Mouse (Mus musculus) ES-Bruce4 (cell line): ENCODE data around the gene Calm2. TPM values are rescaled to one million over a fixed set of nuclear protein-coding genes. Genes with fewer than 3 reads are reported as not detected.
A peak's percentile ranks its signal among the peaks of the same experiment; 100 is the strongest.

ENCODE experiments used
- H3K27ac ChIP-seq: 2 replicates; pipeline ENCODE4 v1.5.1; 2012; ENCODE audit warnings: low read length, inconsistent platforms; ENCODE audit not compliant: insufficient read depth
- H3K27me3 ChIP-seq: 2 replicates; pipeline ENCODE4 v1.6.1; 2012; ENCODE audit warnings: mild to moderate bottlenecking, low read length, inconsistent platforms; ENCODE audit not compliant: control insufficient read depth, poor library complexity, insufficient read depth, severe bottlenecking
- H3K36me3 ChIP-seq: 2 replicates; pipeline ENCODE4 v1.6.1; 2012; ENCODE audit warnings: inconsistent platforms, mild to moderate bottlenecking, low read length, moderate library complexity; ENCODE audit not compliant: control insufficient read depth, poor library complexity, insufficient read depth, severe bottlenecking
- H3K4me1 ChIP-seq: one replicate; pipeline ENCODE4 v1.8.1; 2011; ENCODE audit warnings: low read length; ENCODE audit not compliant: control insufficient read depth, insufficient read depth
- H3K4me3 ChIP-seq: 2 replicates; pipeline ENCODE4 v1.5.1; 2011; ENCODE audit warnings: low read depth, mild to moderate bottlenecking, low read length
- H3K9ac ChIP-seq: 2 replicates; pipeline ENCODE4 v1.6.1; 2012; ENCODE audit warnings: low read depth, mild to moderate bottlenecking, inconsistent platforms; ENCODE audit not compliant: poor library complexity, severe bottlenecking
- H3K9me3 ChIP-seq: replicated peaks from 2 replicates; pipeline ENCODE4 v1.6.1; 2012; ENCODE audit warnings: mild to moderate bottlenecking, low read length, inconsistent platforms; ENCODE audit not compliant: control insufficient read depth, poor library complexity, insufficient read depth, severe bottlenecking
- CTCF ChIP-seq: IDR thresholded peaks from one replicate; pipeline ENCODE4 v1.8.1; 2011; ENCODE audit warnings: low read depth, low read length
- EP300 ChIP-seq: IDR thresholded peaks from 2 replicates; pipeline ENCODE4 v1.6.1; 2011; ENCODE audit warnings: low read depth, low read length; ENCODE audit not compliant: insufficient read depth
- POLR2A ChIP-seq: IDR thresholded peaks from one replicate; pipeline ENCODE4 v1.8.1; 2011; ENCODE audit warnings: low read length; ENCODE audit not compliant: insufficient read depth
- polyA plus RNA-seq: library from polyadenylated mRNA; stranded (reverse); fragments of >200 nt; gene quantifications from 2 replicates; pipeline ENCODE4 v1.2.4, GENCODE M21; 2011; ENCODE audit warnings: low read depth; ENCODE audit not compliant: missing spikeins, insufficient read depth, insufficient read length

The Calm2 gene
- polyA plus RNA-seq, 1 experiment = 1,173 TPM

DNA sequence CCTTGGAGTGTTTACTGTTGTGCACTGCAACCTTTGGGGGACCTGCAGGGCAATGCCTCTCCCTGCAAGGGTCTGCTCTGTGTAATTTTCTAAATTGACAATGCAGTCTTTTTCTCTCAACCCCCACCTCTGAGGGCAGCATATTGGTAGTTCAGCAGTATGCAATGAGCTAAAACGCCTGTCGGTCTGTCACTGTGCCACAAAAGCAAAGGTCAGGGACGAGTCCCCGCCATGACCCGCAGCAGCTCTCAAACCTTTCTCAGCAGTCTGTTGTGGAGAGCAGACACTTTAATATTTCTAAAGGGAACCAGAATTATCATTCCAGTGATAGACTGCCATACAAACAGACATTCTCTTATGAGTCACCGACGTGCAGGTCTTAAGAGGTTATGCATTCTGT lies 11.2 kb upstream of the Calm2 start:
- TF ChIP-seq POLR2A = no peak
- no peak for TF ChIP-seq EP300
- TF ChIP-seq CTCF = no peak
- no peaks in the 10 kb centered on the region for H3K9me3 ChIP-seq
- H3K4me1 ChIP-seq = peaks cover 8% of the 10 kb centered on the region
- H3K36me3 ChIP-seq = no peaks in the 10 kb centered on the region
- H3K9ac ChIP-seq = no peak overlapping the region
- H3K27me3 ChIP-seq = no peaks in the 10 kb centered on the region
- no peak overlapping the region for H3K4me3 ChIP-seq
- H3K27ac ChIP-seq = no peak overlapping the region

GRCm38 (mm10) chr17:87454121-87454520 lies 7.4 kb upstream of the Calm2 start:
- H3K27ac ChIP-seq = no peak overlapping the region
- TF ChIP-seq EP300 = no peak
- TF ChIP-seq POLR2A = no peak
- no peak for TF ChIP-seq CTCF
- no peaks in the 10 kb centered on the region for H3K9me3 ChIP-seq
- peaks cover 3% of the 10 kb centered on the region for H3K4me1 ChIP-seq
- no peak overlapping the region for H3K9ac ChIP-seq
- H3K27me3 ChIP-seq = no peaks in the 10 kb centered on the region
- H3K36me3 ChIP-seq = no peaks in the 10 kb centered on the region
- no peak overlapping the region for H3K4me3 ChIP-seq

GRCm38 (mm10) chr17:87453336-87453735 lies 6.6 kb upstream of the Calm2 start:
- Histone ChIP-seq H3K4me1 (no peaks in the 10 kb centered on the region), H3K9me3 (no peaks in the 10 kb centered on the region), H3K27me3 (no peaks in the 10 kb centered on the region), H3K4me3 (no peak overlapping the region), H3K27ac (no peak overlapping the region), H3K9ac (no peak overlapping the region), H3K36me3 (no peaks in the 10 kb centered on the region)
- TF ChIP-seq CTCF (no peak), POLR2A (no peak), EP300 (no peak)

GRCm38 (mm10) chr17:87448881-87449280 lies 2.1 kb upstream of the Calm2 start:
- peaks cover 9% of the 10 kb centered on the region for H3K36me3 ChIP-seq
- no peaks in the 10 kb centered on the region for H3K9me3 ChIP-seq
- no peaks in the 10 kb centered on the region for H3K4me1 ChIP-seq
- H3K9ac ChIP-seq = no peak overlapping the region
- H3K27ac ChIP-seq = no peak overlapping the region
- no peak overlapping the region for H3K4me3 ChIP-seq
- TF ChIP-seq EP300 (no peak), POLR2A (no peak), CTCF (no peak)
- no peaks in the 10 kb centered on the region for H3K27me3 ChIP-seq

DNA sequence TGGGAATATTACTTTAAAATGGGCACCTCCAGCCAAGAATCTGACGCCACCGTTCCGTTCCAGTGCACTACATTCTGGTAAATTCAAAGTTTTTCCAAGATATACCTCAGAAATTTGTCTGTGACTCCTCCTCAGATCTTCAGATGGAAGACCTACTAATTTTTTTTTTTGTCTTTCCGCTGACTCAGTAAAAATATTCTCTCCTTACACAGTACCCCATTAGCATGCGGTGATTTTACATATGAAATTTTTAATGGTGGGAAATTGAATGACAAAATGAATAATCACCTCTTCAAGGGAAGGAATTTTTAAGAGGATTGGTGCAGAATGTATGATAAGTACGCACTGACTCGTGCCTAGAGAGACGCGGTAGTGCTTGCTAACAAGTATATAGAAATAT lies 1.6 kb upstream of the Calm2 start:
- no peak for TF ChIP-seq CTCF
- TF ChIP-seq EP300 = no peak
- no peak for TF ChIP-seq POLR2A
- Histone ChIP-seq H3K27me3 (no peaks in the 10 kb centered on the region), H3K4me1 (peaks cover 1% of the 10 kb centered on the region), H3K4me3 (no peak overlapping the region), H3K9ac (no peak overlapping the region), H3K9me3 (no peaks in the 10 kb centered on the region), H3K27ac (no peak overlapping the region), H3K36me3 (peaks cover 15% of the 10 kb centered on the region)

DNA sequence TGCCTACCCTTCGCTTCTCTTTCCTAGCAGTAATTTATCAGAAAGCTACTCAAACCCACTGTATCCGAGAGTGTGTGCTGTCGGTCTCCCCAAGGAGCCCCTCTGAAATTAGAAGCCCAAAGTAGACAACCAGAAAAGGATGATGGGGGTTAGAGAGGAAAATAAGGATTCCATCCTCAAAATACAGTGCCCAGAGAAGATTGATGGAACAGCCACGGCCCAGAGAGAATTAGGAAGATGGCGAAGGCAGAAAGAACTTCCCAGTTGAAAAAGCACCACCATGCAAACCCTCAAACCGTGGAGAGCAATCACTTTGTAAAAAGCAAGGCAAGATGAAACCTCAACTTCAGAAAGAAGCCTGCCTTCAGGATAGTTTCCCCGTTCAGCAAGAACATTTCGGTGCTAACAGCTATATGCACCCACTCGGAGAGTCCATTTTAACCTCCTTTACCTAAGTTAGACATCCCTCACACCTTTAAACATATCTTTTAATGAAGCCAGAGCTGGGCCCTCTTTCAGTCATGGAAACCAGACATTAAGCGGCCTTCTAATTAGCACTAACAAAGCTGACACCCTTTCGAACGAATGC lies 971 bp upstream of the Calm2 start:
- peaks cover 20% of the 10 kb centered on the region for H3K36me3 ChIP-seq
- H3K9me3 ChIP-seq = no peaks in the 10 kb centered on the region

More for the DNA sequence above, 971 bp upstream of the Calm2 start:
- H3K27me3 ChIP-seq = no peaks in the 10 kb centered on the region
- peak overlapping the region; percentile 78 for H3K4me3 ChIP-seq
- peak overlapping the region; percentile 17 for H3K27ac ChIP-seq
- peaks cover 1% of the 10 kb centered on the region for H3K4me1 ChIP-seq
- peak overlapping the region; percentile 100 for H3K9ac ChIP-seq
- TF ChIP-seq POLR2A = no peak
- TF ChIP-seq EP300 = no peak
- TF ChIP-seq CTCF = no peak
